Mouse (Mus musculus): ENCODE measurements around the gene Rsph14. TPM values are rescaled to one million over a fixed set of nuclear protein-coding genes. Genes with fewer than 3 reads are reported as not detected.
A peak's percentile ranks its signal among the peaks of the same experiment; 100 is the strongest.

Gene Rsph14
- polyA plus RNA-seq, 1 experiment from 2014 or later = not detected

DNA sequence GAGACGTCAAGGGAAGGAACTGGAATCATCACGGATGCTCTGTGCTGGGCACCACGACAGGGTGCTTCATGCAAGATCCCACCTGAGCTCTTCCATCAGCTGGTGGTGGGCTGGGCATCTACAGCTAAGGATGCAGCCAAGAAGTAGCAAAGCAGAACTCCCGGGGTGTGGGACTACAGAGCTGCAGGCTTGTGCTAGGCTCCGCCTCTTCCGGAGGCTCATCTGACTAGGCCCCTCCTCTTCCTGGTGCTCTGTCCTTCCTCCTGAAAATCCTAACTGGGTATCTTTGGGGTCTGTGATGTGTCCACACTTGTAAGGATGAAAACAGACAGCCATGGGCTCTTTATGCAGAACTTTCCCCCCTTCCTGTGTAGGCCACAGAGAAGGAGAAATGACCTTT lies 33.3 kb upstream of the Rsph14 start:
- ATAC-seq (replicated peaks; ENCODE audit: insufficient number of reproducible peaks, low FRiP score, low TSS enrichment, low read depth) = no peak
- Histone ChIP-seq H3K4me2 (ENCODE audit: low read depth, low read length) (no peak overlapping the region), H3K4me3 (ENCODE audit: low read depth, low read length) (no peak overlapping the region), H3K9ac (replicated peaks; ENCODE audit: low read length) (no peak overlapping the region), H3K4me1 (ENCODE audit: control insufficient read depth, insufficient read depth, low read length) (peaks cover 5% of the 10 kb centered on the region), H3K27me3 (ENCODE audit: control insufficient read depth, insufficient read depth, low read length) (no peaks in the 10 kb centered on the region), H3K9me3 (replicated peaks; ENCODE audit: control insufficient read depth, low read length) (no peaks in the 10 kb centered on the region), H3K27ac (replicated peaks; ENCODE audit: low read depth, low read length) (no peak overlapping the region), H3K36me3 (replicated peaks; ENCODE audit: control insufficient read depth, insufficient read depth, low read depth, low read length) (no peaks in the 10 kb centered on the region)
- DNase-seq (ENCODE audit: low spot score) = no peak
- 83% methylated on average over 6 of the region's 6 CpGs for WGBS

GRCm38 (mm10) chr10:75063301-75063965 lies 31.0 kb upstream of the Rsph14 start:
- Histone ChIP-seq H3K4me3 (ENCODE audit: low read depth, low read length) (peak overlapping the region; percentile 9; the same call in 1 of the 2 replicates), H3K27ac (replicated peaks; ENCODE audit: low read depth, low read length) (no peak overlapping the region), H3K4me2 (ENCODE audit: low read depth, low read length) (peak overlapping the region; percentile 14), H3K36me3 (replicated peaks; ENCODE audit: control insufficient read depth, insufficient read depth, low read depth, low read length) (no peaks in the 10 kb centered on the region), H3K4me1 (ENCODE audit: control insufficient read depth, insufficient read depth, low read length) (peaks cover 8% of the 10 kb centered on the region), H3K9me3 (replicated peaks; ENCODE audit: control insufficient read depth, low read length) (no peaks in the 10 kb centered on the region), H3K9ac (replicated peaks; ENCODE audit: low read length) (no peak overlapping the region), H3K27me3 (ENCODE audit: control insufficient read depth, insufficient read depth, low read length) (no peaks in the 10 kb centered on the region)
- 84% methylated on average over 12 of the region's 12 CpGs for WGBS
- no peak for DNase-seq (ENCODE audit: low spot score)
- no peak for ATAC-seq (replicated peaks; ENCODE audit: insufficient number of reproducible peaks, low FRiP score, low TSS enrichment, low read depth)

GRCm38 (mm10) chr10:75062621-75063020 lies 30.2 kb upstream of the Rsph14 start:
- no peak overlapping the region for H3K9ac ChIP-seq (replicated peaks; ENCODE audit: low read length)
- ATAC-seq (replicated peaks; ENCODE audit: insufficient number of reproducible peaks, low FRiP score, low TSS enrichment, low read depth) (no peak), DNase-seq (ENCODE audit: low spot score) (peak; percentile 31)
- H3K4me1 ChIP-seq (ENCODE audit: control insufficient read depth, insufficient read depth, low read length) = peaks cover 8% of the 10 kb centered on the region
- peak overlapping the region; percentile 93 for H3K4me3 ChIP-seq (ENCODE audit: low read depth, low read length)
- H3K27me3 ChIP-seq (ENCODE audit: control insufficient read depth, insufficient read depth, low read length) = no peaks in the 10 kb centered on the region
- H3K36me3 ChIP-seq (replicated peaks; ENCODE audit: control insufficient read depth, insufficient read depth, low read depth, low read length) = no peaks in the 10 kb centered on the region
- no peaks in the 10 kb centered on the region for H3K9me3 ChIP-seq (replicated peaks; ENCODE audit: control insufficient read depth, low read length)
- peak overlapping the region; percentile 97 for H3K4me2 ChIP-seq (ENCODE audit: low read depth, low read length)
- WGBS = 37% methylated on average over 6 of the region's 6 CpGs
- H3K27ac ChIP-seq (replicated peaks; ENCODE audit: low read depth, low read length) = no peak overlapping the region

DNA sequence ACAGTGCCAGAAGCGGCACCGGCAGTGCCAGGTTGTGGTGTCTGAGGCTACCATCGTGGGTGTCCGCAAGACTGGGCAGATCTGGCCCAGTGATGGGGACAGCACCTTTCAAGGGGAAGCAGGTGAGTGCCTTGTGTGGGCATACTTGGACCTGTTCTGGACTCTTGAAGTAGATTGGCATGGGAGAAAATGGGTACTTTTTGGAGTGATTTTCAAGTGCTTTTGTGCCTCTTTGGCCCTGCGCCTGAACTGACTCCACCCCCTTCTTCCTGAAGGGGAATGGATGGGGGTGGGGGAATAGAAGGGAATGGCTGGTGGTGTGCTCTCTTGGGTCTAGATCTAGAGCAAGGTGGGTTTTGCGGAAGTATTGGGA lies 29.8 kb upstream of the Rsph14 start:
- 16% methylated on average over 6 of the region's 6 CpGs for WGBS
- H3K27me3 ChIP-seq (ENCODE audit: control insufficient read depth, insufficient read depth, low read length) = no peaks in the 10 kb centered on the region
- peaks cover 8% of the 10 kb centered on the region for H3K4me1 ChIP-seq (ENCODE audit: control insufficient read depth, insufficient read depth, low read length)
- DNase-seq (ENCODE audit: low spot score) (peak; percentile 32), ATAC-seq (replicated peaks; ENCODE audit: insufficient number of reproducible peaks, low FRiP score, low TSS enrichment, low read depth) (no peak)
- peak overlapping the region; percentile 83 for H3K9ac ChIP-seq (replicated peaks; ENCODE audit: low read length)
- H3K4me3 ChIP-seq (ENCODE audit: low read depth, low read length) = peak overlapping the region; percentile 93
- peak overlapping the region; percentile 97 for H3K4me2 ChIP-seq (ENCODE audit: low read depth, low read length)
- H3K36me3 ChIP-seq (replicated peaks; ENCODE audit: control insufficient read depth, insufficient read depth, low read depth, low read length) = no peaks in the 10 kb centered on the region
- H3K9me3 ChIP-seq (replicated peaks; ENCODE audit: control insufficient read depth, low read length) = no peaks in the 10 kb centered on the region
- H3K27ac ChIP-seq (replicated peaks; ENCODE audit: low read depth, low read length) = no peak overlapping the region

GRCm38 (mm10) chr10:75061341-75062188 lies 29.2 kb upstream of the Rsph14 start:
- Histone ChIP-seq H3K9me3 (replicated peaks; ENCODE audit: control insufficient read depth, low read length) (no peaks in the 10 kb centered on the region), H3K27ac (replicated peaks; ENCODE audit: low read depth, low read length) (no peak overlapping the region), H3K36me3 (replicated peaks; ENCODE audit: control insufficient read depth, insufficient read depth, low read depth, low read length) (no peaks in the 10 kb centered on the region), H3K27me3 (ENCODE audit: control insufficient read depth, insufficient read depth, low read length) (no peaks in the 10 kb centered on the region), H3K4me3 (ENCODE audit: low read depth, low read length) (peak overlapping the region; percentile 93), H3K4me2 (ENCODE audit: low read depth, low read length) (peak overlapping the region; percentile 97), H3K9ac (replicated peaks; ENCODE audit: low read length) (peak overlapping the region; percentile 83), H3K4me1 (ENCODE audit: control insufficient read depth, insufficient read depth, low read length) (peaks cover 8% of the 10 kb centered on the region)
- ATAC-seq (replicated peaks; ENCODE audit: insufficient number of reproducible peaks, low FRiP score, low TSS enrichment, low read depth) (no peak), DNase-seq (ENCODE audit: low spot score) (peak; percentile 30)
- WGBS = 2% methylated on average over 70 of the region's 71 CpGs

DNA sequence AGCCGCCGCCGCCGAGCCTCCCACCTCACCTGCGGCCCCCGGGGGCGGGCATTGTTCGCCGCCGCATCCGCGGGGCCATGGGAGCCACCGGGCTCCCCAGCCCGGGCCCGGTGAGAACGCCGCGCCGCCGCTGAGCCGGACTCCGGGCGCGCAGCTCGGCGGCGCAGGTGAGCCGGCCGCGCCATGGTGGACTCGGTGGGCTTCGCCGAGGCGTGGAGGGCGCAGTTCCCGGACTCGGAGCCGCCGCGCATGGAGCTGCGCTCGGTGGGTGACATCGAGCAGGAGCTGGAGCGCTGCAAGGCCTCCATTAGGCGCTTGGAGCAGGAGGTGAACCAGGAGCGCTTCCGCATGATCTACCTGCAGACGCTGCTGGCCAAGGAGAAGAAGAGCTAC lies 28.5 kb upstream of the Rsph14 start:
- Histone ChIP-seq H3K9me3 (replicated peaks; ENCODE audit: control insufficient read depth, low read length) (no peaks in the 10 kb centered on the region), H3K36me3 (replicated peaks; ENCODE audit: control insufficient read depth, insufficient read depth, low read depth, low read length) (no peaks in the 10 kb centered on the region), H3K4me3 (ENCODE audit: low read depth, low read length) (peak overlapping the region; percentile 93), H3K4me2 (ENCODE audit: low read depth, low read length) (peak overlapping the region; percentile 97), H3K4me1 (ENCODE audit: control insufficient read depth, insufficient read depth, low read length) (peaks cover 8% of the 10 kb centered on the region), H3K27ac (replicated peaks; ENCODE audit: low read depth, low read length) (peak overlapping the region; percentile 28), H3K27me3 (ENCODE audit: control insufficient read depth, insufficient read depth, low read length) (no peaks in the 10 kb centered on the region), H3K9ac (replicated peaks; ENCODE audit: low read length) (peak overlapping the region; percentile 83)
- no peak for ATAC-seq (replicated peaks; ENCODE audit: insufficient number of reproducible peaks, low FRiP score, low TSS enrichment, low read depth)
- peak; percentile 34 for DNase-seq (ENCODE audit: low spot score)
- under 1% methylated on average over 35 of the region's 48 CpGs for WGBS

DNA sequence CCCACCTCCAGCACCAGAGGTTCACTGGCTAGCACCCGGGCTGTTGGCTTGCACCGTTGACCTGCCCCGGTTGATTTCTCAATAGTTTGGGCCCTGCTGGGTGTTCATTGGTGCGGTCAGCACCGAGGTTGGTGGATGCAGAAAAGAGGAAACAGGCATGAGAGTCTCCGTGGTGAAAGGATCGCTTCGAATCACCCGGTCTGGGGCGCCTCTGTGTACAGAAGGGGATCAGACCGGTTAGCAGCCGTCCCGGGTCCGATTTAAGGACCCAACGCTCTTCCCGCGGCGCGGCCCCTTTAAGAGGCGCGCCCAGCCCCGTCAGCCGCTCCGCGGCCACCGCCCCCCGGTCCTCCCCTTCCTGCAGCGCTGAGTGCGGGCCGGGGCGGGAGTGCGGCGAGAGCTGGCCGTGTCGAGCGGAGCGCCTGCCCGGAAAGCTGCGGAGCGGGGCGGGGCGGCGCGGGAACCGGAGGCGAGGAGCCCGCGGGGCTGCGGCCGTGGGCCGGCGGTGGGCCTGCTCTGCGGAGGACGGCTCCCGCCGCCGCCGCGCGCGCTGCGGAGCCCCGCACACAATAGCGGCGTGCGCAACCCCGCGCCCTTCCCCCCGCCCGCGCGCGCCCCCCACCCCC lies 27.9 kb upstream of the Rsph14 start, which contains the start of gene Bcr:
TSS of gene Bcr (plus strand) at position 376 of the 626 bp plus-strand sequence.
- H3K4me2 ChIP-seq (ENCODE audit: low read depth, low read length) = peak within 1 kb of the TSS; percentile 97
- H3K27me3 ChIP-seq (ENCODE audit: control insufficient read depth, insufficient read depth, low read length) = no peaks in the 10 kb centered on the region
- WGBS = under 1% methylated on average over 47 of the region's 73 CpGs
- H3K9ac ChIP-seq (replicated peaks; ENCODE audit: low read length) = peak within 1 kb of the TSS; percentile 83
- peak within 1 kb of the TSS; percentile 93 for H3K4me3 ChIP-seq (ENCODE audit: low read depth, low read length)
- no peaks in the 10 kb centered on the region for H3K9me3 ChIP-seq (replicated peaks; ENCODE audit: control insufficient read depth, low read length)
- peak within 1 kb of the TSS; percentile 28 for H3K27ac ChIP-seq (replicated peaks; ENCODE audit: low read depth, low read length)
- ATAC-seq (replicated peaks; ENCODE audit: insufficient number of reproducible peaks, low FRiP score, low TSS enrichment, low read depth) (peak; percentile 83), DNase-seq (ENCODE audit: low spot score) (peak; percentile 90)
- no peaks in the 10 kb centered on the region for H3K36me3 ChIP-seq (replicated peaks; ENCODE audit: control insufficient read depth, insufficient read depth, low read depth, low read length)
- peaks cover 8% of the 10 kb centered on the region for H3K4me1 ChIP-seq (ENCODE audit: control insufficient read depth, insufficient read depth, low read length)

Data from embryonic facial prominence, embryonic 11.5 days (tissue).